Mouse (Mus musculus) yolk sac, embryonic 10.5 days (tissue): Measurements from ENCODE around the gene Ebf1.

Source experiments
- DNase-seq: peaks from one replicate; pipeline ENCODE4 v3.0.0-alpha.2; 2017; ENCODE audit warnings: low spot score

Ebf1 gene

DNA sequence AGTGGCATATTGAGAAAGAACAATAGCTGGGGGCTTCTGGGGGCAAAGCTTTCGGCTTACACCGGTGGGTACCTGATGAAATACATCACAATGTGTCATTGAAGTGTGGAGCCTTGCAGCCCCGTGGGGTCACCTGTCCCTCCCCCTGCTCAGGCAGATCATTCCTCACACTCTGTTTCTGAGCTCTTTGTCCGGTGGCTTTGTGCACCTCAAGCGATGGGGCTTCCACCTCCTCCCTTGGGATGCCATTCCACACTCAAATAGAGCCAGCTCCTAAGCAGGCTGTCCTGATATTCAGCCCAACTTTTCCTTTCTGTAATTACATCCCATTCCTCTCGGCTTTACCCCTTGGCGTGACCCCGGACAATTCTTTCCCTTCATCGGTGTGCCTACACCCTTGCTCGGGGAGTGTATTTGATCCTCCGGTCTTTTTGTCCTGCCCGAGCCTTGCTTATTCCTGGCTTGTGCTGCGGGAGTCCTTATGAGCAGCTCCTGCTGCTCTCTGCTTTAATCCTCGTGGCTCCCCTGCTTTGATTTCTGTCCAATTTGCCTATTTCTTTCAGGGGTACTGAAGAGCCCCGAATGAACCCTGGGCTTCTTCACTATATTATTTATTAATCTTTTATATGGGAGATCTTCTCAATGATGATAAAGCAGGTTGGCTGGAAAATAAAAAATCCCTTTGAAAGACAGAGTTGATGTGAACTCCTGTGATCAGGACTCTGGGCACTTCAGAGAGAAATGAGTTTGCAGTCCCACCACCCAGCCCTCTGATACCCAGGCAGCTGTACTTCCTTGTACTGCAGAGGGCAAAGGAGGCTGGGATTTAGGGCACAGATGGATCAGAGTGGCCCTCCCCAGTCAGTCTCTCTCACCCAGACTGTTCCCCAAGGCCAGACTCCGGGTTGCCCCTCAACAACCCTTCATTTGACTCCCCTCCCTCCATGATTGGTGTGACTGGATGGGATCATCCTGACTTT is 160.5 kb downstream of the Ebf1 start:
- no peak for DNase-seq

DNA sequence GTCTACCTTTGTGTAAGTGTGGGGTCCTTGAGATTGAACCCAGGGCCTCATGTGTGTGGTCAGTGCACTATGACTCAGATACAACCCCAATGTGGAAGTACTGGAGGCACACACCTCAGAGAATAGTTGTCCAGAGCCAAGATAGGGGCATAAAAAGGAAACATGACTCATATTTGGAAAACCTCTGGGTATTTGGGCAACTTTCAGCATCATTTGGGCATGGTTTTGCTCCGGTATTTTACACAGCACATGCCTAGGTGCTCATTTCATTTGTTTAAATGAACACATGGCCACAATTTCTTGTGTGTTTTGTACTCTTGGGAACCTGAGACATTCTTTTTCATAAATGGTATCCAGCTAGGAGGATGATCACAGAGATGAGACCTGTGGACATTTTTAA is 161.9 kb downstream of the Ebf1 start:
- DNase-seq, result no peak

DNA sequence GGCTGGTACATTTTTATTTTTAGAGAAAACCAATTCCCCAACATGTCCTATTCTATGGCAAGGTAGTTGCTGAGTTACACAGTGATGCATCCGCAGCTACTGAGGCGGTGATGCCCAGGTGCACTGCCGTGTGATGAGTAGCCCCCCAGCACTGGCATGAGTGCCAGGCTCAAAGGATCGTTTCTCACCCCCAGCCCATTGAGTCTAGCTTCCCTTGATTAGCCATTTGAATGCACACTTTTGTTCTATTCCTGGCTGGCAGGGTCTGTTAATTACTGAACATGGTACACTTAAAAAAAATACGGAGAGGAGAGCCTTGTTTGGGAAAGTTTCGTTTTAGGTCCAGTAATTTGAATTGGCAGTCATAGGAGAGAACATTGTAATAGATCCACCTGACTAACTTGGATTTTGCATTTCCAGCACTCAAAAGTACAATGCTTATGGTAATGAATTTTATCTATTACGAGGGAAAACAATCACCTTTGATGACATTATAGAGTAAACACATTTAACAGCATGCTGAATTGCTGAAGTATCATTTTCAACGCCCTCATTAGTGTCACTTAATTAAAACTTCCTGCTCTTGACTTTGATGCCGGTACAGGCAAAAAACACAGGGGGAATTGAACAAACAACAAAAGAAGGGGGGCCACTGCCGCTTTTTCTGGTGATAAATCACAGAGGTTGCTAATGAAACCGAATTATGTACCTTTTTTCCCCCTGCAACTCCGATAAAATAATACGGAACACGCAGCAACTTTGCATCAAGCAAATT is 167.3 kb downstream of the Ebf1 start:
- no peak for DNase-seq

DNA sequence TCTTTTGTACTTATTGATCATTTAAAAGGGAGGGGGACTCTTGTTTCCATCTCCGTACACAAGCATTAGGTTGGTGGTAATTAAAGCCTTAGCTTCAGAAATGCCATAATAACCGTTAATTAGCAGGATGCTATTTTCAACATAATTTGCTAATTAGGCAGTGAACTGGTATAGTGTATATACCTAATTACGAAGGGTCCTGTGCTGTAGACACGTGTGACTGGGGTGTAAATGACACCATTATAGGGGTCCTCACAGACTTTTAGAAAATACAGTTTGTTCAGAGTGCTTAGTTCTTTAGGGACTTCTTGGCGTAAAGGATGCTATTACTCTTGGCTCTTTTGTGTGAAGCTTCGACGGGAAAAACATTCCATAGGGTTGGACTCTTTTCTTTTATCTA is 167.9 kb downstream of the Ebf1 start:
- no peak for DNase-seq

DNA sequence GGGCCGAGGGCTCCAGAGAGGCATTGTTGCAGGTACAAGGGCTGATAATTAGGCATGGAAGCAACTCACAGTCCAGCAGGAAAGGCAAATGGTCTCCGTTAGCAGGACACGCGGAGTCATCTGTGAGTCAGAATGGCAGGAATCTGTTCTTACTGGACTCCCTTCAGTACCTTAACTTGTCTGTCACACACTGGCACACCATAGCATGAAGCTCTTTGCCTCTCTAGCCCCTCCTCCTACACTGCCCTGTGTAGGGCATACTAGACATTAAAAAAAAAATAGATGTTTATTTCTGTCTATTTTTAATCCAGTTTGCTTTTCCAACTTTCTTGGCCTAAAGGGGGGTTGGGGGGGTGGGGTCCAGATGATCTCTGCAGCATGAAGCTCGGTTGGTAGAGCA is 168.4 kb downstream of the Ebf1 start:
- no peak for DNase-seq

DNA sequence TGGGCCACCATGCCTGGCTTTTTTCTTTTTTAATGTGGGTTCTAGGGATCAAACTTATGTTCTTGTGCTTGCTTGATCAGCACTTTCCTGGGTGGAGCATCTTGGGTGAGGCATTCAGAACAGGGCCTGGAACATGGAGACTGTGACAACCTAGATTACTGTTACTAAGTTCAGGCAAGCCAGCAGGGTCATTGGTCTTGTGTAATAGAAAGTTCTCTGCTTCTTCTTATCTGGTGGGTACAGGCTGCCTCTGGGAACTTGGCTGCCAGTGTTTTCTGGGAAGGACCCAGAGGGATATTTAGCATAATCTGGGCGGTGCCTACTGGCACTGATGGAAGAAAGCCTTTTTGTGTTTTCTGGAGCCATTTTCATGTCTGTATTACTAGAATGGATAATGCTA is 170.9 kb downstream of the Ebf1 start:
- no peak for DNase-seq

DNA sequence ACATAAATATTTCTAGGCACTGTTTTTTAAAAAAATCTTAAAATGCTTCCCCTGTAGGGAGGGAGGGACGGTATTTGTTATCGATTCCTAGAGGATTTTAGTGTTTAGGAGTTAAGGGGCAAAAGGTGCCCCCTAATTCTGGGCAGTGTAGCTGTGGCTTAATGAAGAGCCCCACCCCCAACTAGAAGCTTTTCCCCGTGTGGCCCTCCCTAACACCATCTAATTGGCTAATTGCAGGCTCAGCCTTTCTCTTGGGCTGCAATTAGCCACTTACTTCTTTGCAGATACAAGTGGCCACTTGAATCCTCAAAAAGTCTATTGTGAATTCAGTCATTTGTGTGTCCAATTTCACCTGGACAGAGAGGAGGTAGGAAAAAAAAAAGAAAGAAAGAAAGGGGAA is 175.7 kb downstream of the Ebf1 start:
- no peak for DNase-seq

DNA sequence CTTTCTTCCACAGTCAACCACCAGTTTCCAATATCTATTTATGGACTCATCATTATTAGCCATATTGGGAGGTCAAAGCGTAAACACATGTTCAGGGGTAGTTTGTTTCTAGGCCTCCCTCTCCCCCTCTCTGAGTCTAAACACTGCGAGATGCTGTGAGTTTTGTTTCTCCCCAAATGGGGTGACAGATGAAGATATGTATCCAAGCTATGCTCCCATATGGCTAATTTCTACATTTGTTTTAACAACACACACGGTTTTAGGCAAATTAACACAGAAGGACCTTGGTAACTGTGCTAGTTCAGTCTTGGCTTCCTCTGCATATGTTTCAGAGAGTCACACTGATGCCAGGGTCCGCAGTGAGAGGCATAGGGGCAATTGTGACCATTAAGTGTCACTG is 177.8 kb downstream of the Ebf1 start:
- no peak for DNase-seq

DNA sequence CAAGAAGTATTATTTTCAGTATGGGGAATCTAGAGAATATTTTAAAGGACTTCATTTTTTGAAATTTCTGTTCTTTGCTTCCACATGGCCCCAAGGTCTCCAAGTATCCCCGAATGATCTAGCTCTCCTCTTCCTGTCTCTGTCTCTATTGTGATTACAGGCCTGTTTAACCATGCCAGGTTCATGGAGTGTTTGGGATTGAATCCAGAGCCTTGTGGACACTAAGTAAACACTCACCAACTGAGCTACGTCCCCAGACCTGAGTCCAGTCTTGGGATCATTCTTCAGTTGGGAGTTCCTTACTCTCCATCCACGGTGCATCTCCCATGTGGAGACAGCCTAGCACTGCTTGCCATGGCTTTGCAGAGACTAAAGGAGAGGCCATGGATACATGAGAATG is 178.7 kb downstream of the Ebf1 start:
- DNase-seq, result no peak

DNA sequence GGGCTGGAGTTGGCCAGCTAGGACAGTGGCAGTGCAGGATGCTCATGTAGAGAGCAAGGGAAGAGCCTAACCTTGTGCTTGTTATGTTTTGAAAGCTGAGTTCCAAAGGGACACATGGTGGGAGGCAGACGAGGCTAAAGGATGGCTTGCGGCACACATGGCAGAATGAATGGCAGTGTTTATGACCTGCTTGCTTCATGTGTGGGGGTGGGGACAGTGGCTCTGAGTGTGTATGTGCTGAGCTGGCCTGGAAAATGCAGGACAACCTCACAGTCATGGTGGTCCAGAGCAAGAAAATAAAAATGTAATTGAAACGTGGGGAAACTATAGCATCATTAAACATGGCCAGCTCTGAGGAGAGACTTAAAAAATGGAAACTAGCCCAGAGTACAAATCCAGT is 181.2 kb downstream of the Ebf1 start:
- no peak for DNase-seq

DNA sequence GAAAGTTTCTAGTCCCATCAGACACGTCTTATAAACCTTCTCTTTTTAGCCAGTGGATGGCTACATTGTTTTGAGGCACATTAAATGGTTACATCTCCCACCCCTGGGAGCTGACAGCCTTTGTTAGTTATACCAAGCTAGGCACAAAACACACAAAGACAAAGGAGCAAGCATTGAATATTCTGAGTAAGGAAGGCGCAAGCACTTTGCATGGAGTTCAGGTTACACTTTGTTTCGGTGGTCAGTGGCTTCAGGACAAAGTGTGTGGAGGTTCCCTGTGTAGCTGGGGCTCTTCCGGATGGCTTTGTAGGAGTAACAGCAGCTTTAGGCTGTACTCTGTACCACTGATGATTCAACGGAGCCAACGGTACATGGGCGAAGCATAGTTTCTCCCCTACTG is 186.9 kb downstream of the Ebf1 start:
- no peak for DNase-seq

DNA sequence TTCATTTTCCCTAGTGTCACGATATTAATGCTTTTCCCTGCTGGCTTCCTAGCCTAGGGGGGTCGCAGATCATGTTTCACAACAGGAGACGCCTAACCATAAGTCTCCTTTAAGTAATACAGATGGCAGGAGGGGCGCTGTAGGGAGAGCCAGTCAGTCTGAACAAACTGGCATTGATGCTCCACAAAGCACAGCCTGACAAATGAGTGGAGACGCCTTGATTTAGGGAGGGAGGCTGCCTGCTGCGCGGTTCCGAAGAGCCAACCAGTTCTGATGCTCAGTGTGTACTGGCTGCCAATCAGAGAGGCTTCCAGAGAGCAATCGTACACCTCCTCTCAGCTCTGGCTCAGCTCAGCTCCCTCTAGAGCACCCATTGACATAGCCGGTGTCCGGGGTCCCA is 189.5 kb downstream of the Ebf1 start:
- DNase-seq, result peak; percentile 3

DNA sequence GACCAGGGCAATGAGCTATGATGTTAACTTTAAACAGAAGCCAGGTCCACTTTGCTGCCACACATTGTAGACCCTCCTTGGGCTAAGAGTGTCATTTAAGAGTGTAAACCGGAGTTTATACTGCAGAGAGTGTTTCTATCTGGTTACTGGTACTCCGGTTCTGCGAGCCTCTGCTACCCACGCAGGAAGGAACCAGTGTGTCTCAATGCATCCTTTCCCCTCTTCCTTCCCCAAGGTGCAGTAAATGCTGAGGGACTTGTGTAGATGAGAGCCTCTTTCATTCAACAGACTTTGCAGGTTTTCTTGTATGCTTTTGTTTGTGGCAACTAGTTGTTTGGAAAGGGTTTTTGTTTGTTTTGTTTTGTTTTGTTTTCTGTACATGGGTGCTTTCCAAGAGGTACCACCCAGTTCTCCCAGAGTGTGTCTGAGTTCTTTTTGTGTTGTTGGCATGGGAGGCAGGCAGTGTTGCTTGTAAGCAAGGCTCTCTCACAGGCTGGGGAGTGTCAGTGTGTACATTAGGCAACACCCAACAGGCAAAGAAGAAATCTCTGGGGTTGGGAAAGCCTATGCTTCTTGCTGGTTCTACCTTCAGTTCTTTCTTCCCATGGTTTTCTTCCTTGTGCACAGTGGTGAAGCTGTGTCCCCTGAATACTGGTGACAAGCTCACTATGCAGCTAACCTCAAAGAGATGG is 191.9 kb downstream of the Ebf1 start:
- no peak for DNase-seq

DNA sequence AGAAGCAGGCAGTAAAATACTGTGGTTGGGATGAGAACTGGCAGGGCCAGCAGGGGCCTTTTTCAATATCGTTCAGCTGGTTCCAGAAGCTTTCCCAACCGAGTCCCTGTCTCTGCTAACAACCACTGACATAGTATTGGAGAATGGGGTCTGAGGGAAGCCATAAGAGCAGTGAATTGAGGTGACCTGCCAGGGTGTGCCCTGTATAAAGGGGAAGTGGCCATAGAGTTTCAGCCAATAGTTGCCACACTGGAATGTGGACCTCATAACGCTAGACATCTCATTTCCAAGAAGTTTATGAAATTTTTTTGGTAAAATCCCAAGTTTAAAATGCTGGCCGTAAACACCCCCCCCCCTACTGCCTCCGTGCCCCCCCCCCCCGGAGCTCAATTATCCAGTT is 193.9 kb downstream of the Ebf1 start:
- DNase-seq, result no peak

DNA sequence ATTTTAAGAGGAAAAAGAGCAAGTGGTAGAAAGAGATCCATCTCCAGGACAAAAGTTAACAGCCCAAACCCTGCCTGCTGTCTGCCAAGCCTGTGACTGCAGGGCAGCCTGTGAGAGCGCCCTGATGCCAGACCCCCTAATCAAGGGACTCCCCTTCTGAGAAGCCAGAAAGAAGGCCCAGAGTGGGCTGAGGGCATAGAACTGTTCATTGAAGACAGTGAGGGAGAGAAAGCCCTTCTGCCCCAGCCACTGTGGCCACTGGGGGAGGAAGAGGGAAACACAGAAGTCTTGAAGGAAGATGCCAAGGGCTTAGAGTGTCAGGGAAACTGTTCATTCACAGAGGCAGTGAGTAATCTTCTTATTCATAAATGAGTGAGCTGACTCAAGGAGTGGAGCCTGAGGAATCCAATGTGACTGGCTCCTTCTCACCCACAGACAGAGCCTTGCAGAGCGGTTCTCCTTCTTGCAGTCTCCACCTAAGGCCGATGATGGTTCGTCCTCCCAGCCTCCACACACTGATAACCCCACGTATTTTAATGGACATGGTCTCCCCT is 195.2 kb downstream of the Ebf1 start:
- no peak for DNase-seq

DNA sequence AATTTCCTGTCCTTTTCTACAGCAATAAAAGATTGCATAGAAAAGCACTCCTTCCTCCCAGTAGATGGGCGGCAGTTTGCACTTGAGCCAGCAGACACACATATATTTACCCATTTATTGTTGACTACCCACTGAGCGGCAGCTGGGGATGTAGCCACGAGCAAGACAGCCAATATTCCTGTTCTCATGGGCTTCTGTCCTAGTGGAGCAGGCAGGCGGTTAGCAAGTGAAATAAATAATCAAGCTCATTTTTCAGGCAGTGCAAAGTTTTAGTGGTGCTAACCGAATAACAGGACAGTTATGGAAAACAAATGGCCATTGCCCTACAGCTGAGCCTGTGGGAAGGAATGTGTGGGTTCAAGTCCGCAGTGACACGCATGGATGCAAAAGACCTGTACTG is 196.4 kb downstream of the Ebf1 start:
- no peak for DNase-seq

DNA sequence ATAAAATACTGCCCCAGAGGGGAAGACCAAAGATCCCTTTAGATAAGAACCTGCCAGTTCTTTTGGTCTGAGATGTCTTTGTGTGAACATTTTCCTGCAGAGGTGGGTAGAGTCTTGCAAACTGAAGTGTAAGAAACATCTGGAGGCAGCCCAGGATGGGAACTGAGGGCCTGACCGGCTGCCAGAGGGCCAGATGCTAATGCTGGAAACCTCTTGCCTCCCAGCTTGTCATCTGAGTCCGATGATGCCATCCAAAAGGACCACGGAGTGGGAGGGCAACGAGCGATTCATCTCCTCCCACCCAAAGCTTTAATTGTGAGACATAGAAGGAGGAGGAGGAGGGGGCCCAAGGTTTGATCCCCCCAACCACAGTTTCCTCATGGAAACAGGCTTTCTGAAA is 197.7 kb downstream of the Ebf1 start:
- no peak for DNase-seq

DNA sequence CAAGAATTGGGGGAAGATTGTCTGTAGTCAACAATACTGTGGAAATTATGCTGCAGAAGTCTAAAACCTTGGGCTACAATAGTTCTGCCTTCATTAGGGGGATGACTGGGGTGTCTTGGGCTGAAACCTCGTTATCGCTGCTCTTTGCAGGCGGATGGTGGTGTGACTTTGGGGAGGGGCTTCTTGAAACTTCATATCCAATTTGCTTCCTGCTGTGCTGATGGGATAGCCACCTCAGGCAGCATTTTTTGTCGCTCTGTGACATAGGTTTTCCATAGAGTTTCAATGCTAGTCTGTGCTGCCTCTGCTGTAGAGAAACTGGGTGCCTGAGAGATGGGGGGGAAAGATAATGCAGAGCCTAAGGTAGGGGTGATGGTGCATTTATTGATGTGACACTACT is 198.9 kb downstream of the Ebf1 start:
- DNase-seq, result no peak

DNA sequence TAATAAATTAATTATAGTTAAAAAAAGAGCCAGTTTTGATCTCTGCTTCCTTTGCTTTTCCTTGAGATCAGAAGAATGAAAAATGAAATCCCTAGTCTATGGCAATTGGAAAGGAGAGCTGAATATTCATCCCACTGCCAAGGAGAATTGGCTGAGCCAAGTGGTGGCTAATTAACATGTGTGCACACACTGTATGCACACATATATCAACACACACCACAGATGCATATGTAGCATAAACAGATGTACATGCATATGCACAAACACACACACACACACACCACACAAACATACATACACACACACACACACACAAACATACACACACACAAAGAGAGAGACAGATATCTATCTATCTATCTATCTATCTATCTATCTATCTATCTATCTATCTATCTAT is 205.2 kb downstream of the Ebf1 start:
- DNase-seq, result no peak

DNA sequence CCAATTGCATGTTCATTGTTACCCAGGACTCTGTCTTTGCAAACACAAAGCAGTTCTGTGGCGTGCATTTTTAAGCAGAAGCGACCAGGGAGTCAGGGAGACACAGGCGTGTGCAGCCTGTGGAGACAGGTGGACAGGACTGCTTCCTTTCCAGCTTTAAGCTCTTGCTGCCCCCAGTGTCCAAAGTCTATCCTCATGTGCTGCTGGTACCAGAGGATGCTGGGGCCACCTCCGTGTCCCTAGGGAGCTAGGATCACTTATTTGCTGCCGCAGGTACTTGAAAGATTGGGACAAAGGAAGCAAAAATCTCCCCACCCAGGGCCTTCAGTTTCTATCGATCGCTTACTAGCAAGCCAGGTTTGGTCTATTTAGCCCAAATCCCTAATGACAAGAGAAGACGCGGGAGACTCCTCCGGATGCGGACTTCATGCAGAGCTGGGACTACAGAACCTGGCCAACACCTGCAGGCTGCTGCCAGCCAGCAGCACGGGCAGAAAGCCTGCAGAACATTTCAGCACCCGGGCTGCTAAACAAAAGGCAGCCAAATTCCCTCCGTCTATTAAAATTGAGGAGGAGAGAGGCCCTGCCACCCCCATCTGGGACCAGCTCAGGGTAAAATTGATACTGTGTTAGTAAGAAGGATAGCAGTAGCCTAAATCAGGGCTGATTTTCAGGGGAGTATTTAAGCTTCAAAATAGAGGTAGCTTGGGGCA is 215.3 kb downstream of the Ebf1 start:
- no peak for DNase-seq

DNA sequence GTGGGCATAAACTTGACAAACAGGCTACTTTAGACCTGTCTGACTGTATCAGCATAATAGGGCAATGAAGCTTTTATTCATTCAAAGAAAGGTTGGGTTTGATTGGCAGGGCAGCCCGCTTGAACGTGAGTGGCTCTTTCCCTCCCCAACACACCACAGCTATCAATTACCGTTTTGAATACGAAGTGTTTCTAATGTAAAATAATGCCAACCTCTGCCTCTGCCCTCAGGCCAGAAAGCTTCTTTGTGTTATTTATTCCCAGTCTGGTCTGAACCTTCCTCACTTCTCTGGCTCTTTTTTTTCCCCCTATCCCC is 215.8 kb downstream of the Ebf1 start:
- DNase-seq, result no peak
